ENCODE assay signal across 8 mouse cellular contexts in the genomic region with DNA sequence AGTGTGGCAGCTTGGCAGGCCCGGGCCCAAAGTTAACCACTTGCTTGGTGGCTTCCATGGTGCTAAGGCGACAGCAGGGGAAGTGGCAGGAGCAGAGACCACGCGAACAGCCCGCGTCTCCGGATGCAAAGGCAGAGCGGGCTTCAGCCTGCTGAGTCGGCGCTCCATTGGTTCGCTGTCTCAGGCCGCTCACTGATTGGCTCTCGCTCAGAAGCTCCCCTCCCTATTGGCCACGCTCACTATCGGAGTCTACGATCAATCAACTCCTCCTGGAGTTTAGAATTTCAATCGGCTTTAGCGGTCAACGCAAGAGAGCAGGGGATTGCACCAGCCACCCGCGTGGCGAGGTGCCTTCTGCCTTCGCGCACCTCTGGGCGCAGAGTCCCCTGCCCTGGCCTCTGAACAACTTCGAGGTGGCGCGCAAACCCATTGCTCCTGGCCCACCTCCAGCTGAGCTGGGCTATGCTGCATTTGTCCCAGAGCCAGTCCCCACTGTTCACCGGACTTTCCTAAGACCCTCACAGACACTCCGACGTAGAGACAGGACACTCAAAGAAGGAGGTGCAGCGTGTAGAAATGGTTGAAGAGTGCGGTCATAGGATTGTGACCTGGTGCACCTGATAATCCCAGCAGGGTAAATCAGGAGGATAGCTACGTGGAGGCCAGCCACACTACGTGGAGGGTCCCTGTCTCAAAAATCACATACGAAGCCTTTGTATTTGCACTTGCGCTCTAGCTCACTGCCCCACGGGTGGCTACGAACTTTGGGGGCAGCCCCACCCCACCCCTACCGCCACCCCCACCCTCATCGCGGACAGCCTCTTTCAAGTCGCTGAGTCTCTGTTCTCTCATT. TPM values are rescaled to one million over a fixed set of nuclear protein-coding genes. Genes with fewer than 3 reads are reported as not detected.
DNase-seq lines count a peak whose midpoint lies in the region; ATAC-seq lines count a peak whose summit lies in the region.

No protein-coding gene starts in this region.

- peaks cover 21% of the 10 kb centered on the region for H3K4me1 ChIP-seq in intestine, embryonic 16.5 days (ENCODE audit: control insufficient read depth, insufficient read depth, low read length)
- peaks cover 30% of the 10 kb centered on the region for H3K4me1 ChIP-seq in midbrain, embryonic 10.5 days

- intact Hi-C loops in left cerebral cortex, postnatal 36 days (cut with DNase I), result no loop called here

- peak; percentile 98 for ATAC-seq in intestine, embryonic 16.5 days

- peak overlapping the region; percentile 65 for H3K27ac ChIP-seq in intestine, embryonic 16.5 days (ENCODE audit: low read length)
- peak overlapping the region; percentile 88 for H3K27ac ChIP-seq in midbrain, embryonic 10.5 days (replicated peaks)

- peak overlapping the region; percentile 68 for H3K4me3 ChIP-seq in intestine, embryonic 16.5 days (ENCODE audit: low read length)
- H3K4me3 ChIP-seq in midbrain, embryonic 10.5 days, result peak overlapping the region; percentile 81

- H3K4me2 ChIP-seq in intestine, embryonic 16.5 days (ENCODE audit: low read depth, low read length), result peak overlapping the region; percentile 88

- H3K36me3 ChIP-seq in intestine, embryonic 16.5 days (ENCODE audit: control insufficient read depth, insufficient read depth, low read length), result no peaks in the 10 kb centered on the region
- H3K36me3 ChIP-seq in midbrain, embryonic 10.5 days, result peaks cover 8% of the 10 kb centered on the region

- WGBS in intestine, embryonic 16.5 days, result 4% methylated on average over 43 of the region's 43 CpGs
- WGBS in midbrain, embryonic 10.5 days, result 2% methylated on average over 43 of the region's 43 CpGs

- DNase-seq in urinary bladder, adult 18-20 months (ENCODE audit: low spot score in 2 of 2), result peak; percentile 73 to 77
- no peak for DNase-seq in urinary bladder, postnatal 10 days (ENCODE audit: low spot score)
- peak; percentile 88 for DNase-seq in embryo, embryonic 9.5 days (ENCODE audit: extremely low spot score)
- DNase-seq in gastrocnemius, postnatal 4 days (ENCODE audit: low spot score in 2 of 2), result peak; percentile 68 to 87
- DNase-seq in left cerebral cortex, postnatal 36 days (ENCODE audit: low spot score in 2 of 2), result peak; percentile 85 to 87
- DNase-seq in midbrain, embryonic 10.5 days (ENCODE audit: low spot score), result peak; percentile 93
- DNase-seq in right cerebral cortex, postnatal 36 days (ENCODE audit: low spot score in 2 of 2), result peak; percentile 85 to 90

- H3K9me3 ChIP-seq in intestine, embryonic 16.5 days (ENCODE audit: control insufficient read depth, low read length), result no peaks in the 10 kb centered on the region
- no peaks in the 10 kb centered on the region for H3K9me3 ChIP-seq in midbrain, embryonic 10.5 days (replicated peaks)

- no peaks in the 10 kb centered on the region for H3K27me3 ChIP-seq in intestine, embryonic 16.5 days (replicated peaks; ENCODE audit: control insufficient read depth, insufficient read depth, low read length)
- peaks cover 12% of the 10 kb centered on the region for H3K27me3 ChIP-seq in midbrain, embryonic 10.5 days (ENCODE audit: low read depth, poor library complexity, severe bottlenecking)

- peak overlapping the region; percentile 69 for H3K9ac ChIP-seq in intestine, embryonic 16.5 days (ENCODE audit: low read depth, low read length)

RNA-seq across cellular contexts. Expression of a gene that starts 22.0 kb away (rescaled TPM):
- 10 to 100 TPM; 45.7 to 56.4 TPM for total RNA-seq in gastrocnemius, postnatal 4 days (2021)
- polyA plus RNA-seq in intestine, embryonic 16.5 days (2015; fragmentation: Nextera tagmentation; extraction: Ambion mirVana), result 65.1 and 73.5 TPM in 2 replicates
- total RNA-seq in left cerebral cortex, postnatal 36 days (2021), result 100 to 1,000 TPM in 1 of 2 experiments, 10 to 100 TPM in 1; 96.4 to 119 TPM
- 102 and 129 TPM in 2 replicates for polyA plus RNA-seq in midbrain, embryonic 10.5 days (2016; fragmentation: Nextera tagmentation; extraction: Ambion mirVana)

RNA-seq across cellular contexts. Expression of a gene that starts 59.7 kb away (rescaled TPM):
- total RNA-seq in gastrocnemius, postnatal 4 days (2021), result 1 to 10 TPM; 6.6 to 7.6 TPM
- 11.6 and 14.4 TPM in 2 replicates for polyA plus RNA-seq in intestine, embryonic 16.5 days (2015; fragmentation: Nextera tagmentation; extraction: Ambion mirVana)
- 10 to 100 TPM in 1 of 2 experiments, 1 to 10 TPM in 1; 8.4 to 10.4 TPM for total RNA-seq in left cerebral cortex, postnatal 36 days (2021)
- polyA plus RNA-seq in midbrain, embryonic 10.5 days (2016; fragmentation: Nextera tagmentation; extraction: Ambion mirVana), result 53.9 and 59.4 TPM in 2 replicates
